Mouse (Mus musculus) E14TG2a.4 (cell line): ENCODE data around the gene Ascc1.
A peak's percentile ranks its signal among the peaks of the same experiment; 100 is the strongest.

ENCODE experiments used
- H3K27me3 ChIP-seq: 2 replicates; pipeline ENCODE4 v1.6.1; 2014; ENCODE audit warnings: low read length, control low read depth; ENCODE audit not compliant: insufficient read depth
- H3K36me3 ChIP-seq: 2 replicates; pipeline ENCODE4 v1.6.1; 2014; ENCODE audit warnings: low read length, control low read depth; ENCODE audit not compliant: insufficient read depth
- H3K4me1 ChIP-seq: replicated peaks from 2 replicates; pipeline ENCODE4 v1.6.1; 2014; ENCODE audit warnings: low read depth, low read length, control low read depth
- H3K4me3 ChIP-seq: replicated peaks from 2 replicates; pipeline ENCODE4 v1.5.1; 2014; ENCODE audit warnings: mild to moderate bottlenecking, low read length
- H3K9me3 ChIP-seq: 2 replicates; pipeline ENCODE4 v1.6.1; 2014; ENCODE audit warnings: low read length, control low read depth
- CTCF ChIP-seq: conservative IDR thresholded peaks from 2 replicates; pipeline ENCODE4 v1.5.1; 2014; ENCODE audit warnings: low read length
- NANOG ChIP-seq: IDR thresholded peaks from 2 replicates; pipeline ENCODE4 v1.6.1; 2014; ENCODE audit warnings: borderline replicate concordance, low read length, mixed read lengths
- POU5F1 ChIP-seq: IDR thresholded peaks from 2 replicates; pipeline ENCODE4 v1.6.1; 2014; ENCODE audit warnings: low read length, borderline replicate concordance

Gene Ascc1

GRCm38 (mm10) chr10:59972534-59972933 is 30.1 kb upstream of the Ascc1 start:
- H3K36me3 ChIP-seq, result no peaks in the 10 kb centered on the region
- H3K4me1 ChIP-seq, result peaks cover 79% of the 10 kb centered on the region
- H3K27me3 ChIP-seq, result peaks cover 80% of the 10 kb centered on the region
- TF ChIP-seq POU5F1 (no peak), NANOG (peak; percentile 66), CTCF (no peak)
- H3K4me3 ChIP-seq, result no peak overlapping the region
- H3K9me3 ChIP-seq, result peaks cover 1% of the 10 kb centered on the region; the same call in 1 of the 2 replicates

- Histone ChIP-seq H3K4me3 (0 out of 2 replicates have a peak overlapping the region, but pooled peaks have one; percentile 24), H3K4me1 (peaks cover 83% of the 10 kb centered on the region), H3K36me3 (no peaks in the 10 kb centered on the region), H3K9me3 (no peaks in the 10 kb centered on the region), H3K27me3 (peaks cover 80% of the 10 kb centered on the region)
- no peak for TF ChIP-seq POU5F1
- no peak for TF ChIP-seq NANOG
- no peak for TF ChIP-seq CTCF
Measured at GRCm38 (mm10) chr10:59972999-59973398, 29.6 kb upstream of the Ascc1 start.

GRCm38 (mm10) chr10:59973400-59973799 is 29.2 kb upstream of the Ascc1 start:
- Histone ChIP-seq H3K9me3 (no peaks in the 10 kb centered on the region), H3K4me1 (peaks cover 87% of the 10 kb centered on the region), H3K36me3 (no peaks in the 10 kb centered on the region), H3K27me3 (peaks cover 80% of the 10 kb centered on the region), H3K4me3 (0 out of 2 replicates have a peak overlapping the region, but pooled peaks have one; percentile 24)
- TF ChIP-seq NANOG, result no peak
- no peak for TF ChIP-seq POU5F1
- no peak for TF ChIP-seq CTCF

DNA sequence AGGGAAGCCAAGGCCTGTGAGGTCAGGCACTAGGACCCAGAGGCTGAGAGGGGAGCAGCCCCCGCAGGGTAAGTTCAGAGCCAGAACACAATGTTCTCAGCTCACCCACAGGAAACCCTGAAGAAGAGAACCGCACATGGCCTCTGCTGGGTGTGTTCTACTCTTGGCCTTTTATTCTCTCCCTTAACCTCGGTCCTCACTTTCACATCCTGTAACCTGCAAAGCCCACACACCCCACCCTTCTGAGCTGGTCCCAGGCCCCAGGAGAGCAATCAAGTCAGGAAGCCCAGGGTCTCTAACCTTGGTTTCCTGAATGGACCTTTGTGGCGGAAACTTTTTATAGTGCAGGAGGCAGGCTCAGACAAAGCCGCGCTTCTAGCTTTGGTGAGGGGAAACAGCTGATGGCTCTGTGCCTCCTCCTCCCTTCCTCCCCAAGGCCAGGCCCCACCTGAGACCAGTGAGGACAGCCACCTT is 28.4 kb upstream of the Ascc1 start:
- H3K4me3 ChIP-seq, result peak overlapping the region; percentile 17; the same call in 1 of the 2 replicates
- peaks cover 95% of the 10 kb centered on the region for H3K4me1 ChIP-seq
- H3K9me3 ChIP-seq, result no peaks in the 10 kb centered on the region
- H3K27me3 ChIP-seq, result peaks cover 83% of the 10 kb centered on the region
- TF ChIP-seq CTCF (no peak), POU5F1 (no peak), NANOG (peak; percentile 94)
- H3K36me3 ChIP-seq, result no peaks in the 10 kb centered on the region

- Histone ChIP-seq H3K4me3 (peak overlapping the region; percentile 17; the same call in 1 of the 2 replicates), H3K27me3 (peaks cover 84% of the 10 kb centered on the region), H3K4me1 (peaks cover 97% of the 10 kb centered on the region), H3K36me3 (no peaks in the 10 kb centered on the region), H3K9me3 (no peaks in the 10 kb centered on the region)
- no peak for TF ChIP-seq CTCF
- TF ChIP-seq POU5F1, result no peak
- no peak for TF ChIP-seq NANOG
Measured at GRCm38 (mm10) chr10:59974786-59975185, 27.8 kb upstream of the Ascc1 start.

- Histone ChIP-seq H3K4me3 (no peak overlapping the region), H3K9me3 (no peaks in the 10 kb centered on the region), H3K27me3 (peaks cover 82% of the 10 kb centered on the region), H3K4me1 (peaks cover 88% of the 10 kb centered on the region), H3K36me3 (no peaks in the 10 kb centered on the region)
- no peak for TF ChIP-seq POU5F1
- TF ChIP-seq CTCF, result no peak
- no peak; the same call in 1 of the 2 replicates for TF ChIP-seq NANOG
Measured at GRCm38 (mm10) chr10:59977141-59977540, 25.5 kb upstream of the Ascc1 start.

DNA sequence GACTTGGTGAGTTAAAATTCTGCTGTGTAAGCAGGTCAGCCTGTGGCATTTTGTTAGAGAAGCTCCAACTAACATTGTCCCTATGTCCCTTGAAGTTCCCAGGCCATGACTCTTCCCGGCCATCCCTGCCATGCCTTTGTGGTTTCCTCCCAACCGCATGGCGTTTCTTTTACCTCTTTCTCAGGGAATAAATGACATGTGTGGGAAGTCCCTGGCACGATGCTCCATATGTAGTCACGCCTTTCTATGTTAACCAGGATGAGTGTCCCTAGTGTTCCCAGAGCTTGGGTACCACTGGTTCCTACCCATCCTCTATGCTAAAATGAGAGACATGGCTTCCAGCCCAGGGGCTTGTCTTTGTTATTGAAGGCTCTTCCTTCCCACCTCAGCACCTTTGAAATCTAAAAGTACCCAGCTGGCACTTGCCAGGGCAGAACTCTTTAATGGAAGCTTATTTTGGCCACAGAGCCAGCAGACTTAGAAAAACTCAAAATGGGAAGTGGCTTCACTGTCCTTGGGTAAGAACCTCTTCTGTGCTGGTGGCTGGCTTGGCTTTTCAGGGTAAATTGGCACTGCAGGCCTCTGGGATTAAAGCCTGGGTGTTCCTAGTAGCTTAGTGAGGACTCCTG is 24.8 kb upstream of the Ascc1 start:
- H3K4me1 ChIP-seq, result peaks cover 86% of the 10 kb centered on the region
- no peak for TF ChIP-seq CTCF
- H3K27me3 ChIP-seq, result peaks cover 75% of the 10 kb centered on the region
- no peaks in the 10 kb centered on the region for H3K36me3 ChIP-seq
- H3K9me3 ChIP-seq, result no peaks in the 10 kb centered on the region
- H3K4me3 ChIP-seq, result no peak overlapping the region

DNA sequence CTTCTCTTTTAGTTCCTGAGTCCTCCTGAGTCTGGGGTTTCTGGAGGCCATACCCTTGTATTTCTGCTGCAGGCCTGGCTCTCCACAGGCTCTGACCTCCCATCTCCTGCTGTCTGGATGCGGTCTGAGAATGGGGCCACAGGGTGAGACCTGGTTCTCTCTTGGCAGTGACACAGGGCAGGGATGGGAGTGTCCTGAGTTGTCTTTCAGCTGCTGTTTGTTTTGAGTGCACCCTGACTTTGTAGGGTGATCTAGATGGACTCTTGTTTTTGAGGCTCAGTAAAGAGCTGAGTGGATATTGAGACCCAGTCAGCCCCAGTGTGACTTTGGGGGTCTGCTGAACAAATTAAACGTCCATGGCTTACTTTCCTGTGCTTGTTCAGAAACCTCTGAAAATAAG is 24.2 kb upstream of the Ascc1 start:
- peaks cover 80% of the 10 kb centered on the region for H3K4me1 ChIP-seq
- no peaks in the 10 kb centered on the region for H3K9me3 ChIP-seq
- no peak overlapping the region for H3K4me3 ChIP-seq
- H3K27me3 ChIP-seq, result peaks cover 70% of the 10 kb centered on the region
- TF ChIP-seq POU5F1, result no peak
- no peak for TF ChIP-seq CTCF
- TF ChIP-seq NANOG, result no peak
- no peaks in the 10 kb centered on the region for H3K36me3 ChIP-seq
